Mouse (Mus musculus) layer of hippocampus, postnatal 25 days (tissue): Measurements from ENCODE around the gene B230219D22Rik. TPM values are rescaled to one million over a fixed set of nuclear protein-coding genes. Genes with fewer than 3 reads are reported as not detected.
"Not testable (repeated sequence)": the region's sequence is repeated elsewhere in the genome, so short reads cannot be mapped to it uniquely, and the experiment has no call there.

ENCODE experiments used
- DNase-seq, 2 experiments: peaks; one replicate each; pipeline ENCODE4 v3.0.0; 2022; ENCODE audit warnings: mixed read lengths in 2 of 2, low spot score in 1 of 2; ENCODE audit errors: extremely low spot score in 1 of 2
- total RNA-seq, 2 experiments: library from RNA; stranded (reverse); gene quantifications; 2 replicates each; pipeline ENCODE4 v1.2.3; 2021

The B230219D22Rik gene
- 10 to 100 TPM; 79.8 to 81.6 TPM for total RNA-seq

DNA sequence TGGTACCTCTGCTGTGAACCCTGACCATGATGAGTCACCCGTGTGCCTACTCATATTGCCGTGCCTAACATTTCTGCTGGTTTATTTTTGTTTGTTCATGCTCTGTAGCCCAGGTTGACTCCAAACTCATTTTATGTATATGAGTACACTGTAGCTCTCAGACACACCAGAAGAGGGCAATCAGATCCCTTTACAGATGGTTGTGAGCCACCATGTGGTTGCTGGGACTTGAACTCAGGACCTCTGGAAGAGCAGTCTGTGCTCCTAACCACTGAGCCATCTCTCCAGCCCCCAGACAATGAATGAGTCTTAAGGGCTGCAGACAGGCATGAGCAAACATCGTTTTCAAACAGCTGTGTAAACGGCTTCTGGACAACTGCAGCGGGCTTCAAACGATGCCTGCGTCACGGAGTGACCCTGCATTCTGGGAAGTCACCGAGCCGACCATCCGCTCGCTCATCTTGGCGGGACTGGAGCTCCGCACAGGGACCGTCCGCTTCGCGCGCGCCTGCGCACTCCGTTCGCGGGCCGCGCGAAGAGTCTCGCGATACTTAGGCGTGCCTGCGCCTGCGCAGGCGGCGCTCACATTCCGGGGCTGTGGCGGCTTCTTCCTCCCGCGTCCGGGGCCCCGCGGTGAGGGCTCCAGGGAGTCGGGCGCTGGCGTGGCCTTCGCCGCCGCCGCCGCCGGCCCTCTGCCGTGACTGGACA is at the start of gene B230219D22Rik:
TSS of gene B230219D22Rik (plus strand) at position 590 of the 708 bp plus-strand sequence.
- DNase-seq: peak; percentile 83 to 90

DNA sequence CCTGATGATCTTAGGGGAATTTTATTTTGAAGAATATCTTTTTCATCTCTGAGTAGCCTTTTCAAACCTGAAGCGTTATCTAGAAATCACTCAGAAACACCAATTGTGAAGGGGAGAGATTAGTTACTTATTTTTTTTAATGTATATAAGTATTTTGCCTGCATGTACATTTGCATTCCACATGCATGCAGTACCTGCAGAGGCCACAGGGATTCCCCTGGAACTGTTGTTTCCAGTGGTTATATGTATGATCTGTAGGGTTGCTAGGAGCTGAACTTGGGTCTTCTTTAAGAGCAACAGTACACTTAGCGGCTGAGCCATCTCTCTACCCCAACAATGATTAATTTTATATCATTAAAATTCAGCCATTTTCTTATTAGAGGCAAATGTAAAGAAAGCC is 48.4 kb upstream of the B230219D22Rik start:
- DNase-seq: no peak

DNA sequence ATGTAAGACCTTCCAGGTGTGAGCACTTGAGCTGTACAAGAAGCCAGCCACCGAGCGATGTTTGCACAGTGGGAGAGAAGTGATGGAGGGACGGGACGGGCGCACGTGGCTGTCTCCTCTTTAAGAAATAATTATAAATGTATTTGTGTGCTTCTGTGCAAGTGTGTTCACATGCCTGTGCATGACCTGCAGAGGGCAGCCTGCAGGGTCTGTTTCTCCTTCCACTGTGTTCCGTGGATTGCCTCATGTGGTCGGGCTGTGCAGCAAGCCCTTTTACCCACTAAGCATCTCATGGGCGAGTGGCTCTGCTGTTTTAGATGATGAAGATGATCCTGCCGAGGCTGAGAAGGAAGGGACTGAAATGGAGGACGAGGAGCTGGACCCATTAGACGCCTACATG is 42.8 kb upstream of the B230219D22Rik start:
- no peak for DNase-seq

DNA sequence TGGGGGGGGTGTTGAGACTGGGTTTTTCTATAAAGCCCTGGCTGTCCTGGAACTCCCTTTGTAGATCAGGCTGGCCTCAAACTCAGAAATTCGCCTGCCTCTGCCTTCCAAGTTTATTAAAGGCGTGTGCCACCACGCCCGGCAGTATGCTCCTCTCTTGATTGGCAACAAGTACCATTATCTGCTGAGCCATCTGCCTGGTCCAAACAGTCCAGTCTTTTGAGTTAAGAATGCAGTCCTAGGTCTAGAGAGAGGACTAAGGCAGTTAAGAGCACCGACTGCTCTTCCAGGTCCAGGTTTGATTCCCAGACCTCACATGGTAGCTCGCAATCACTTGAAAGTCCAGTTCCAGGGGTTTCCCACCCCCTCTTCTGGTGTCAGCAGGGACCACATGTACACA is 41.9 kb upstream of the B230219D22Rik start:
- DNase-seq: no peak

DNA sequence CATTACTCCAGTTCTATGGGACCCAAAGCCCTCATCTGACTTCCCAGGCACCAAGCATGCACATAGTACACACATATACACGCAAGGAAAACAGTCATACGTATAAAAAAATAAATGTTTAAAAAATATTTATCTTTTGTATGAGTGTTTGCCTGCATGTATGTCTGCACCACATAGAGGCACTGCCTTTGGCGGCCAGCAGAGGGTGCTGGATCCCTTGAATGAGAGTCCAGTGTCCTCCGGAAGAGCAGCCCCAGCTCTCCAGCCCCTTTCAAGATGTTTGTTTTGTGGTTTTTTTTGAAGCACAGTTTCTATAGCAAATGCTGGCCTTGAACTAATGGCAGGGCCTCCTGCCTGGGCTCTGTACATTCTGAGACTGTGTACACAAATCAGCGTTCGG is 24.4 kb upstream of the B230219D22Rik start:
- peak in 1 of 2 experiments; percentile 33 for DNase-seq

DNA sequence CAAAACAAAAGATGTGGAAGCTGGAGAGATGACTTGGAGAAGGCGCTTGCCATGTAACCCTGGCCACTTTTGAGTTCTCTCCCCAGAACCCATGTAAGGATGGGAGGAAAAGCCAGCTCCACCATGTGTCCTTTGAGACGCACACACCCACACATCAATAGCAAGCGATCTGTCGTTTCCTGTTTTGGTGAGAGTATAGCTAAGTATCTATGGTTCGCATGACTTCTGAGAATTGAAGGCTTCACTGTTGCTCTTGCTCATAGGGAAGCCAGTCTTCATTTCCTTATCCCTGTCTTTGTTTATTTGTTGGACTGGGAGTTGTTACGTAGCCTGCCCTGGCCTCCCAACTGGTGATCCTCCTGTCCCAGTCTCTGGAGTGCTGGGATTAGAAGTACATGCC is 20.2 kb upstream of the B230219D22Rik start:
- DNase-seq: no peak

DNA sequence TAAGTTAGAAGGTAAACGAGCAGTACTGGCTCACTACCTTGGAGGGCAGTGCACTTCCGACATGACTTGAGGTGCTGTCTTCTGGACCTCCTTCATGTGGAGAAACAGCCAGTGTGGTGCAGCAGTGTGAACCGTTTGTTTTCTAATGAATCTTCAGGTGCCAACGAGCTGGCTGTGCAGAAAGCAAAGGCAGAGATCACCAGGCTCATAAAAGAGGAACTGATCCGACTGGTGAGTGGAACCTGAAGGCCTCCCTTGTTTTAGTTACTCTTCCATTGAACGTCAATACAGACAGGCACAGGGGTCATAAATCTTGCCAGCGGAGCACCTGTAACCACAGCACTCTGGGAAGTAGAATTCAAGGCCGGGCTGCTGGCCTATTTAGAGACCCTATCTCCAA is 15.6 kb upstream of the B230219D22Rik start:
- DNase-seq: no peak

DNA sequence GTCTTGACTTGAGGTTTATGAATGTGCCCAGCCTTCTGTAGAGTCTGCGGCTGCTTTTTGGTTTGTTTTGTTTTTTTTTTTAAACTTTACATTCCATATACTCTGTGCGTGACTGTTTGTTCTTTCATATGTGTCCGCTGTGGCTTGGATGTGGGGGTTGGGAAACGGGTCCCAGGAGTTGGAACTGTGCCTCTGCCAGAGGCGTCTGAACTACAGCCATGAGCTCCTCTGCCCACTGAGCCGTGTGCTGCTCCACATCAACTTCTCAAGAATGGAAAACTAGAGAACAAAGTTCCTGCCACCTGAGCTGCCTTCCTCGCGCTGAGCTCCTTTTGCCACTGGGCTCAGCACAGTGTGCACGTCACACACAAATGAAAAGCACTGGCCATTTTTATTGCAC is 10.7 kb upstream of the B230219D22Rik start:
- no peak for DNase-seq

DNA sequence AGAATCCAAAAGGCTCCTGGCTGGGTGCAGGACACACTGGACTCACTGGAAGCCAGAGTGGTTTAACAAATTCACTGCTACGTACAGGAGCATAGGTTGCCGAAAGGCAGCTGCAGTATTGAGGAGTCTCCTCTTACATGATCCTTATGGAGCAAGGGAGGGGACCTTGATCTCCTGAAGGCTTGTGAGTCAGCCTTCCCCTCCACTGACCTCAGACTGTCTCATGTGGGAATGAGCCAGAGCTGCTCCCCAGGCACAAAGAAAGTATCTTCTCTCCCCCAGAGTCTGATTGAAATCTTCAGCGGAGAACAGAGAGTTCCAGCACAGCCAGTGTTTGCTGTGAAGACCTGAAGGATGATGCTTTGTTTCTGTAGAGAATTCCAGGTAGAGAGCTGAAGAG is 9.3 kb upstream of the B230219D22Rik start:
- no peak for DNase-seq

DNA sequence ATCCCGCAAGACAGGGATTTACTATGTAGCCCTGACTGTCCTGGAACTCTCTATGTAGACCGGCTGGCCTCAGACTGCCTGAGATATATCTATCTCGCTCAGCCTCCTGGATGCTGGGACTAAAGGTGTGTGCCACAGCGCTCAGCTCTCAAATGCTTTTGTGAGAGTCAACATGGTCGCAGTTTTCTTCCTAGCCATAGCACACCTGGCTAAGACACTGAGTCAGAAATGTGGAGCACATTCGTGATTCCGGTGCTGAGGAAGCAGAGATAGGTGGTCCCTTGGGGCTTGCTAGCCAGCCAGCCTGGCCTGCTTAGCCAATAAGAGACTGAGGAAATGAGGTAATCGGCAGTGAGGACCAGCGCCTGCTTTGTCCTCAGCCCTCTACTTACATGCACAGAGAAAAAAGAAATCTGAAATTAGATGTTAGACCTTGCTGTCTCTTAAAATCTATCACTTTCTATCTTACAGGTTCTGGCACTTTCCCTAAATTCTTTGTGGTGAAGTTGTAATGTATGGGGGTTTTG is 6.8 kb upstream of the B230219D22Rik start:
- DNase-seq: no peak

DNA sequence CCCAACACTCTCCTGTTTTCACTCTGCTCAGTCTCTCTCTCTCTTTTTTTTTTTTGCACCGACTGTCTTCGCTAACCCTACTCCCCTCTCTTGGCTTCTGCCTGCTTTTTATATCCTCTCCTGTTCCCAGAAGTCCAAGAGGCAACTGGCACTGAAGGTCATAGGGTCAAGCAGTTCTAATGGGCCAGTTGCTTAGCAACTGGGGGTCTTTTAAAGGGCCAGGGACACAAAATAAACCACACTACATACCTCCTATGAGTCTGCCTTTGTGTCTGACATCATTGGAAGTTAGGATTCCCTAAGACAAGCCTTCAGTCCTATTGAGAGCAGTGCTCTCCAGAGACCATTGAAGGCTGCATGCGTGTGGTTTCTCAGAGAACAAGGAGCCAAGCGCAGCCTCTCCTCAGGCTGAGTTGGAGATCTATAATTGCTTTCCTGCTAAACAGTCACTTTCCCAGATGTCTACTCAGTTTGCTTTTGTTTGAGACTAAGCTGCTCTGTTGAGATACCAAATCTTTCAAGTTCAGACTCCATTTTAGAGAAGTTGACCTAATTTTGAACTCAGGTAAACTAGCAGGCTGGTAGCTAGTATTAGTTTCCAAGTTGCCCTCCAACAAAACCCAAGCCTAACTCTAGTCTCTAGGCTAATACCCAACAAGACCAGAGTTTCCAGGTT is 4.9 kb upstream of the B230219D22Rik start:
- DNase-seq: no peak

DNA sequence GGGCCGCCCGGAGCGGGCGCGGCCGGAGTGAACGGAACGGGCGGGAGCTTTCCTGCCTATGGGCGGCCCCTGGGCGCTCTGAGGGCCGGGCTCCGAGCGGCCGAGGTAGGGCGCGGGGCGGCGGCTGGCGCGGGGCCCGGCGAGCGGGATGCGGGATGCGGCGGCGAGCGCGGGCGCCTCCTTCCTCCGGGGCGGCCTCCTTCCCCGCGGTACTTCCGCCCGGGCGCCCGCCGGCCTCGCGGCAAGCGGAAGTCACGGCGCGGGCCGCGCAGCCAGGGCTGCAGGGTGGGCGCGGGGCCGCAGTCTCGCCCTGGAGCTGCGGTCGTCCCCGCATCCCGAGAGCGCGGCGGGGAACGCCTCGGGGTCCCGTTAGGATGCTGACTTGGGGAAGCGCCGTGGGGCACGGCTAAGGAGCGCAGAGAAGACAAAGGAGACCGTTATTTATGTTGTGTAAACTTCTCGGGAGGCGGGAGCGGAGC is 358 bp downstream of the B230219D22Rik start:
- peak in 1 of 2 experiments; percentile 33 for DNase-seq

DNA sequence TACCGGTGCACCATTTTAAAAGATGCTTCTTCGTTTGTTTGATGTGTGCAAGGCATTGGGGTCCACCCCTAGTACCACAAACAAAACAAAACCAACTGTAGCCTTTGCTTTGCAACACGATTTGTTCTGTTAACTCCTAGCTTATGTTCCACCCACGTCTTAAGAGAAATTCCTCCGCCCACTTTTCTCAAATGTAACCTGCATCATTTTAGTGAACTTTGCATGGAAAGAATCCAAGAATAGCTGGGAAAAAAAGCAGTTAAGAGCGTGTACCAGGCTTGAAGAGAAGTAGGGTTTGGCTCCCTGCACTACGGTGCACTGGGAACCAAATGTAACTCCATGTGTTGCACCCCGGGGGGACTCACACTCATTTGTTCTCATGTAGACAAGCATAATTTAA is 1.2 kb downstream of the B230219D22Rik start:
- DNase-seq: no peak

DNA sequence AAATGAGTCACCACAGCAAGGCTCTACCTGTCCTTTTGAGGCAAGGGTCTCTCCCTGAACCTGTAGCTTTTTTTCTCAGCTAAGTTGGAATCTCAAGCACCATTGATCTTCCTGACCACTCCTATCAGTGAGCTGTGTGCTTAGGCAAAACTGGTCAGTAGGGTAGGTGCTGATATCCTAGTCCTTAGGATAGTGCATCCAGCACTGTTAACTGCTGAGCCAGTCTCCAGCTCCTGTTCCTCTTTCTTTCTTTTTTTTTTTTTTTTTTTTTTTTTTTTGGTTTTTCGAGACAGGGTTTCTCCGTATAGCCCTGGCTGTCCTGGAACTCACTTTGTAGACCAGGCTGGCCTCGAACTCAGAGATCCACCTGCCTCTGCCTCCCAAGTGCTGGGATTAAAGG is 3.1 kb downstream of the B230219D22Rik start:
- not testable (repeated sequence) for DNase-seq

DNA sequence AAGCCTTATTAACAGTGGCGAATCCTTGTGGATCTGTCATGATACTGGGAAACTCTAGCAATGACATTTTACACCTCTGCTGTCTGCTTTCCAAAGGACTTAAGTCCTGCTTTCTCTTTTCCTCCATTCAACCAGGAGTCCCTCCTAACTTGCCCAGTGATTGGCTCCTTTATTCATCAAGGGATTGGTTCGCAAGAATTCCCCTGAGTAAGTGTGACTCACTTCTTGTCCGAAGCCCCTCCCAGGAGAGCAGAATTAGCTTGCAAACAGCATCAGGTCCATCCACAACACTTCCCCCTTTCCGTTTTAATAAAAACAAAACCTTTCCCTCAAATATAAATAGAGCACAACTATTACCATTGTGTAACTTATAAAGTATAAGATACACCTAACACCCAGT is 11.4 kb downstream of the B230219D22Rik start:
- DNase-seq: no peak

DNA sequence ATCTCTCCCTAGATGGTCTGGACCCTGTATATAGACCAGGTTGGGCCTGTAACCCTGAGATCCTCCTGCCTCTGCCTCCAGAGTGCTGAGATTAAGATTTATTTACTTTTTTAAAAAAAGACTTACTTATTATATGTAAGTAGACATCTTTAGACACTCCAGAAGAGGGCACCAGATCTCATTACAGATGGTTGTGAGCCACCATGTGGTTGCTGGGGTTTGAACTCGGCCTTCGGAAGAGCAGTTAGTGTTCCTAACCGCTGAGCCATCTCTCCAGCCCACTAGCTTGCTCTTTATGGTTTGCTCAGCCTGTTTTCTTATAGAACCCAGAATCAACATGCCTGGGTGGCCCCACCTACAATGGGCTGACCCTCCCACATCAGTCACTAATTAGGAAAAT is 19.9 kb downstream of the B230219D22Rik start:
- no peak for DNase-seq

DNA sequence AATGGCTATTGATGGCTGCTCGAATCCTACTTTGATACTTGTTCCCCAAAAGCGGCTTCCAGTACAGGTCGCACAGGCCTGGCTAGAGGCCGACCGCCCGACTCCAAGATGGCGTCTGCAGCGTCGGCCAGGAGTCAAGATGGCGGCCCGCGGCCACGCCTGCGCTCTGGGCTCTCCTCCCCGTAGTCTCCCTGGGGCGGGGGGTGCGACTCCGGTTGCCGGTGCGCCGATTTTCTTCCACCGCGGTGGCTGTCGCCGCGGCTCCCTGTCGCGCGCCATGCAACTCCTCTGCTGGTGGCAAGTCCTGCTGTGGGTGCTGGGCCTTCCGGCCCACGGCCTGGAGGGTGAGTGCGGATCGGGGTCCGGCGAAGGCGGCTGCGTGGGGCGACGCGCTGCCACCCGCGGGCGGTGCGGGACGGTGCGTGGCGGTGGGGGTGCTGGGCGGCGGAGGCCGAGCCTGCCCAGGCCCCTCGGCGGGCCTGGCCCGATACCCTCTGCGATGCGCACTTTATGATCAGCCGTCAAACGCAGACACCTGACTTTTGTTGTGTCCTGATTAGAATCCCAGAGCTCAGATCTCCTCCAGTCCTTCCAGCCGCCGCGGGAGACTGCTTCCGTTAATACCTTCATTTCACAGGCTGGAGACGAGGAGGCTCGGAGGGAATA is 21.7 kb downstream of the B230219D22Rik start, which contains the start of gene Txndc15:
TSS of gene Txndc15 (plus strand) at position 150 of the 666 bp plus-strand sequence.
- peak; percentile 85 to 90 for DNase-seq

DNA sequence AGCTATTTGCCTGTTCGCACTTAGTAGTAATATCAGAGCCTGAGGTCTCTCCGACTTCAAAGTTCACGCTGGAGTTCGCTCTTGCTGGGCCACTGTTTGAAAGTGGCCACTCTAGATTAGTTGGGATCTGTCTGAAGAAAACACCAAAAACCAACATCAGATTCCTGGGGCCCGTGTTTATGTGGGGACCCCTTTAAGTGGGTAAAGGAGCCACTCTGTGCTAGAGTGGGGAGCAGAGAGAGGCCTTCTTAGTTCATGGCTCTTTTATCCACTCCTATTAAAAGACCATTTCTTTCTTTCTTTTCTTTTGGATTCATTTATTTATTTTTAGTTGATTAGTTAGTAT is 22.2 kb downstream of the B230219D22Rik start:
- no peak for DNase-seq

DNA sequence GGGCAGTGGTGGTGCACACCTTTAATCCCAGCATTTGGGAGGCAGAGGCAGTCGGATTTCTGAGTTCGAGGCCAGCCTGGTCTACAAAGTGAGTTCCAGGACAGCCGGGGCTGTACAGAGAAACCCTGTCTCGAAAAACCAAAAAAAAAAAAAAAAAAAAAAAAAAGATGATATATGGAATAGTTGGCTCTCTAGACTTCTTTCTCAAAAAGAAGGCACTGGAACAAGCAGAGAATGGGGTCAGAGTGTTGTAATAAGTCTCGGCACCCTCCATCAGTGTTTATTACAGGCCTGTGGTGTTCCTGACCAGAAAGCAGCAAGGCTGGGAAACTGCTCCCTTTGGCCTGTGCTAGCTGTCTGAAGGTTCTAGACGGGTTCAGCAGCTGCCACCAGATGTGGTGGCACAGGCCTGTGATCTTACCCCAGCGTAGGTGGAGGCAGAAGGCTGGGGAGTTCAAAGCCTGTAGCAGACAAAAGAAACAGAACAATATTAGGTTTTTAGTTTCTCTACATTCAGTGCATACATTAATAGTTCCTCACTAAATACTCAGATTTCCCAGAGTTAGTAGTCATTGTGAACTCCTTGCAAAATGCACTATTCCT is 23.1 kb downstream of the B230219D22Rik start:
- no peak for DNase-seq

DNA sequence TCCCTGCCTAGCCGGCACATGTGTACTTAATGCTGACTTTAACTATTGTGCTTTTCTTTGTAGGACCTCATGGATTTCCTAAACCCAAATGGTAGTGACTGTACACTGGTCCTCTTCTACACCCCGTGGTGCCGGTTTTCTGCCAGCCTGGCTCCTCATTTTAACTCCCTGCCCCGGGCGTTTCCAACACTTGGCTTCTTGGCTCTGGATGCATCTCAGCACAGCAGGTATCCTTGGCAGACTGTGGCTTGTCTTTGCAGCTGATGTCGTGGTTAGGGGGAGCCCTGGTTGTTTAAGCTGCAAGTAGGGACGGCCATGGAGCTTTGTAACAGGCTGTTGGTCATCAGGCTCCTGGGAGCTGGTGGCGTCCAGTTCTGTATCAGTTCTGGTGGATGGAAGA is 28.6 kb downstream of the B230219D22Rik start:
- no peak for DNase-seq

DNA sequence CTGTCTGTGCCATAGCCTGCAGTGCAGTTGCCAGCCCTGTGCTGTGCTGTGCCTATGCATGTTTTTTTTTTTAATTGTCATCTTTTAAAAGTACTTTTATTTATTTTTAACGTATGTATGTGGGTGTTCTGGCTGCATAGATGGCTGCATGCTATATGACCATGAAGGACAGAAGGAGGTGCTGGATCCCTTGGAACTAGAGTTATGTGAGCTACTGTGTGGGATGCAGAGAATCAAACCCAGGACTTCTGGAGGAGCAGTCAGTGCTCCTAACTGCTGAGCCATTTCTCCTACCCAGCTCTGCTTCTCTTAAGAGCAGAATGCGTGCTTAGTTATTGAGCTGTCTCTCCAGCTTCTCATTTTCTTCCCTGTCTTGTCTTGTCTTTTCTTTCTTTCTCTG is 29.1 kb downstream of the B230219D22Rik start:
- DNase-seq: no peak
